Mouse (Mus musculus) kidney, postnatal 36 days (tissue): ENCODE data around the gene Slc23a2.

Experiments used
- DNase-seq, 2 experiments: peaks; one replicate each; pipeline ENCODE4 v3.0.0; 2021 to 2022; ENCODE audit warnings: mixed read lengths in 2 of 2

The Slc23a2 gene

GRCm38 (mm10) chr2:132046659-132047058 lies 98.2 kb downstream of the Slc23a2 start:
- DNase-seq = no peak

GRCm38 (mm10) chr2:132044320-132045274 lies 100.3 kb downstream of the Slc23a2 start:
- no peak for DNase-seq

- DNase-seq = peak; percentile 76 to 77
Measured at GRCm38 (mm10) chr2:132043101-132043621, 101.7 kb downstream of the Slc23a2 start.

GRCm38 (mm10) chr2:132039894-132040293 lies 105.0 kb downstream of the Slc23a2 start:
- DNase-seq = no peak

GRCm38 (mm10) chr2:132036326-132036725 lies 108.6 kb downstream of the Slc23a2 start:
- no peak for DNase-seq

GRCm38 (mm10) chr2:132035470-132035835 lies 109.5 kb downstream of the Slc23a2 start:
- DNase-seq = no peak

GRCm38 (mm10) chr2:132034590-132035469 lies 110.1 kb downstream of the Slc23a2 start:
- no peak for DNase-seq

- no peak for DNase-seq
Measured at GRCm38 (mm10) chr2:132031364-132032095, 113.4 kb downstream of the Slc23a2 start.

GRCm38 (mm10) chr2:132030418-132031363 lies 114.2 kb downstream of the Slc23a2 start:
- DNase-seq = no peak

- peak; percentile 70 to 72 for DNase-seq
Measured at GRCm38 (mm10) chr2:132029646-132030417, 115.1 kb downstream of the Slc23a2 start, which contains the start of gene Rassf2. TSS of gene Rassf2 (minus strand) at chr2:132030258.

GRCm38 (mm10) chr2:132028894-132029605 lies 115.9 kb downstream of the Slc23a2 start:
- DNase-seq = peak in 1 of 2 experiments; percentile 46

GRCm38 (mm10) chr2:132028107-132028506 lies 116.8 kb downstream of the Slc23a2 start:
- DNase-seq = no peak

GRCm38 (mm10) chr2:132027366-132027765 lies 117.5 kb downstream of the Slc23a2 start:
- DNase-seq = no peak

- DNase-seq = no peak
Measured at GRCm38 (mm10) chr2:132024028-132024427, 120.9 kb downstream of the Slc23a2 start.

GRCm38 (mm10) chr2:132022621-132023020 lies 122.3 kb downstream of the Slc23a2 start:
- no peak for DNase-seq

GRCm38 (mm10) chr2:132021616-132022015 lies 123.3 kb downstream of the Slc23a2 start:
- DNase-seq = no peak

GRCm38 (mm10) chr2:132020991-132021541 lies 123.8 kb downstream of the Slc23a2 start:
- no peak for DNase-seq

- DNase-seq = no peak
Measured at GRCm38 (mm10) chr2:132020420-132020819, 124.5 kb downstream of the Slc23a2 start.

- DNase-seq = no peak
Measured at GRCm38 (mm10) chr2:132019372-132019811, 125.5 kb downstream of the Slc23a2 start.
